Mouse (Mus musculus) liver, adult 2 months (tissue): ENCODE results near the gene Ccdc84. TPM values are rescaled to one million over a fixed set of nuclear protein-coding genes. Genes with fewer than 3 reads are reported as not detected.

ENCODE experiments used
- DNase-seq: peaks from one replicate; pipeline ENCODE4 v3.0.0-alpha.2; 2011; ENCODE audit warnings: low read depth, low spot score; ENCODE audit errors: extremely low read depth
- H3K27ac ChIP-seq: fragments of 200-500 bp; replicated peaks from 2 replicates; pipeline ENCODE4 v1.5.1; 2012; ENCODE audit warnings: low read depth, mild to moderate bottlenecking, control low read depth, inconsistent platforms, low read length; ENCODE audit not compliant: insufficient read depth
- H3K27me3 ChIP-seq: fragments of 200-500 bp; 2 replicates; pipeline ENCODE4 v1.6.1; 2012; ENCODE audit warnings: mild to moderate bottlenecking, moderate library complexity, low read length, inconsistent platforms; ENCODE audit not compliant: control insufficient read depth, insufficient read depth
- H3K36me3 ChIP-seq: fragments of 200-500 bp; 2 replicates; pipeline ENCODE4 v1.6.1; 2012; ENCODE audit warnings: low read length, inconsistent platforms; ENCODE audit not compliant: control insufficient read depth, insufficient read depth
- H3K4me1 ChIP-seq: fragments of 200-500 bp; 2 replicates; pipeline ENCODE4 v1.6.1; 2011; ENCODE audit warnings: low read length; ENCODE audit not compliant: control insufficient read depth, insufficient read depth
- H3K4me3 ChIP-seq: fragments of 200-500 bp; 2 replicates; pipeline ENCODE4 v1.5.1; 2011; ENCODE audit warnings: low read depth, mild to moderate bottlenecking, control low read depth, low read length, moderate library complexity; ENCODE audit not compliant: insufficient read depth
- H3K79me2 ChIP-seq: fragments of 200-500 bp; 2 replicates; pipeline ENCODE4 v1.6.1; 2012; ENCODE audit warnings: inconsistent platforms, mild to moderate bottlenecking, low read length, moderate library complexity; ENCODE audit not compliant: control insufficient read depth, insufficient read depth
- H3K9ac ChIP-seq: fragments of 200-500 bp; 2 replicates; pipeline ENCODE4 v1.6.1; 2012; ENCODE audit warnings: low read depth, mild to moderate bottlenecking, control low read depth, inconsistent platforms, low read length
- CTCF ChIP-seq: fragments of 200-500 bp; IDR thresholded peaks from 2 replicates; pipeline ENCODE4 v1.5.1; 2011; ENCODE audit warnings: low read depth, low read length, control low read depth
- POLR2A ChIP-seq: fragments of 200-500 bp; IDR thresholded peaks from 2 replicates; pipeline ENCODE4 v1.6.1; 2011; ENCODE audit warnings: low read length, control low read depth; ENCODE audit not compliant: insufficient read depth; ENCODE audit errors: extremely low read depth
- WGBS: fragments of 180-500 bp; shearing (Covaris S2); methylation state at CpG from one replicate; pipeline ENCODE4 v1.1.7; 2018; 5-methylcytosine and 5-hydroxymethylcytosine counted together
- polyA plus RNA-seq: library from polyadenylated mRNA; depleted of rRNA; stranded (reverse); fragments of >200 nt; gene quantifications from 2 replicates; pipeline ENCODE4 v1.2.3, GENCODE M21; 2012
- total RNA-seq: library from RNA; depleted of rRNA; stranded (reverse); fragments of >200 nt; gene quantifications from 2 replicates; pipeline ENCODE4 v1.2.3, GENCODE M21; 2014

The Ccdc84 gene
- total and polyA plus RNA-seq, 2 experiments: 8.8 to 22.0 TPM

GRCm38 (mm10) chr9:44396684-44397411, 21.5 kb downstream of the Ccdc84 start, which contains the start of gene Slc37a4:
TSS of gene Slc37a4 (plus strand) at chr9:44396852.
- H3K27ac ChIP-seq: peak within 1 kb of the TSS; percentile 96
- WGBS: under 1% methylated on average over 43 of the region's 43 CpGs
- peaks cover 13% of the 10 kb centered on the region for H3K79me2 ChIP-seq
- H3K27me3 ChIP-seq: no peaks in the 10 kb centered on the region
- peak within 1 kb of the TSS; percentile 95 for H3K4me3 ChIP-seq
- H3K9ac ChIP-seq: peak within 1 kb of the TSS; percentile 78
- peak; percentile 98 for TF ChIP-seq POLR2A
- no peak for TF ChIP-seq CTCF
- H3K36me3 ChIP-seq: peaks cover 4% of the 10 kb centered on the region; the same call in 1 of the 2 replicates
- peak; percentile 99 for DNase-seq
- peaks cover 15% of the 10 kb centered on the region for H3K4me1 ChIP-seq

GRCm38 (mm10) chr9:44391466-44391865, 26.9 kb downstream of the Ccdc84 start:
- no peaks in the 10 kb centered on the region for H3K27me3 ChIP-seq
- no peak overlapping the region for H3K9ac ChIP-seq
- peaks cover 43% of the 10 kb centered on the region for H3K36me3 ChIP-seq
- TF ChIP-seq CTCF: peak; percentile 80
- TF ChIP-seq POLR2A: no peak
- H3K27ac ChIP-seq: no peak overlapping the region
- H3K4me1 ChIP-seq: peaks cover 6% of the 10 kb centered on the region
- 19% methylated on average over 4 of the region's 4 CpGs for WGBS
- no peak overlapping the region for H3K4me3 ChIP-seq
- DNase-seq: peak; percentile 42
- no peaks in the 10 kb centered on the region for H3K79me2 ChIP-seq

- 47% methylated on average over 8 of the region's 8 CpGs for WGBS
- Histone ChIP-seq H3K79me2 (no peaks in the 10 kb centered on the region), H3K4me3 (no peak overlapping the region), H3K9ac (no peak overlapping the region), H3K27me3 (no peaks in the 10 kb centered on the region), H3K36me3 (peaks cover 64% of the 10 kb centered on the region), H3K4me1 (peaks cover 3% of the 10 kb centered on the region), H3K27ac (no peak overlapping the region)
- peak; percentile 43 for DNase-seq
- TF ChIP-seq POLR2A: no peak
- TF ChIP-seq CTCF: peak; percentile 86
Measured at GRCm38 (mm10) chr9:44389273-44389672, 29.1 kb downstream of the Ccdc84 start.

DNA sequence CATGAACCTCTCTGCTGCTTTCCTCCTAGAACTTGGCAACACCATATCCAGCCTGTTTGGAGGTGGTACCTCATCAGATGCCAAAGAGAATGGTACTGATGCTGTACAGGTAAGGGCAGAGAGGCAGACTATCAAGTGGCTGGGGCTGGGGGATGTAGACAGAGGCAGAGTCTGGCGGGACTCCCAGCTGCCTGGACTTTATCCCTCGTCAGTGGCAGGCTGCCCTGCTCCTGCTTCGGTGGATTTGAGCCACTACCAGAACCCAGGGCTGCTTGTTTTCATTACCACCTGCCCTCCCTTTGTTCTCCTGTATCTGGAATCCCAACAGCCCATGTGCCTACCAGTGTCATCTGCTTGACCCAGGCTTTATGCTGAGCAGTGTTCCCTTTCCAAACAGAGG, 31.1 kb downstream of the Ccdc84 start:
- Histone ChIP-seq H3K79me2 (no peaks in the 10 kb centered on the region), H3K4me1 (peaks cover 4% of the 10 kb centered on the region), H3K9ac (no peak overlapping the region), H3K27me3 (no peaks in the 10 kb centered on the region), H3K4me3 (no peak overlapping the region), H3K27ac (peak overlapping the region; percentile 33; the same call in 1 of the 2 replicates), H3K36me3 (peaks cover 83% of the 10 kb centered on the region)
- no peak for TF ChIP-seq POLR2A
- TF ChIP-seq CTCF: no peak
- 16% methylated on average over 3 of the region's 3 CpGs for whole genome bisulfite sequencing
- peak; percentile 70 for DNase-seq

DNA sequence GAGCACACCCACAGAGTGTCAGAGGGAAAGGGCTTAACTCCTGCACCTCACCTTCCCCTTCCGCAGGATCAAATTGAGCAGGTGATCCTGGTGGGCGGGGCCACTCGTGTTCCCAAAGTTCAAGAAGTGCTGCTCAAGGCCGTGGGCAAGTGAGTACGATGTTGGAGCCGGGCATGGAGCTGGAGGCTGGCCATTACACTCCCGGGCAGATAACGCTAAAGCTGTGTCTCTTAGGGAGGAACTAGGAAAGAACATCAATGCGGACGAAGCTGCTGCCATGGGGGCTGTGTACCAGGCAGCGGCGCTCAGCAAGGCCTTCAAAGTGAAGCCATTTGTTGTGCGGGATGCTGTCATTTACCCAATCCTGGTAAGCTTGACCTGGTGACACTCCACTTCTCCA, 33.8 kb downstream of the Ccdc84 start:
- TF ChIP-seq POLR2A: no peak
- TF ChIP-seq CTCF: no peak
- peaks cover 79% of the 10 kb centered on the region for H3K36me3 ChIP-seq
- H3K9ac ChIP-seq: no peak overlapping the region
- 84% methylated on average over 13 of the region's 13 CpGs for WGBS
- H3K79me2 ChIP-seq: peaks cover 16% of the 10 kb centered on the region; the same call in 1 of the 2 replicates
- no peak for DNase-seq
- no peak overlapping the region for H3K4me3 ChIP-seq
- no peaks in the 10 kb centered on the region for H3K27me3 ChIP-seq
- H3K4me1 ChIP-seq: peaks cover 20% of the 10 kb centered on the region
- no peak overlapping the region for H3K27ac ChIP-seq

DNA sequence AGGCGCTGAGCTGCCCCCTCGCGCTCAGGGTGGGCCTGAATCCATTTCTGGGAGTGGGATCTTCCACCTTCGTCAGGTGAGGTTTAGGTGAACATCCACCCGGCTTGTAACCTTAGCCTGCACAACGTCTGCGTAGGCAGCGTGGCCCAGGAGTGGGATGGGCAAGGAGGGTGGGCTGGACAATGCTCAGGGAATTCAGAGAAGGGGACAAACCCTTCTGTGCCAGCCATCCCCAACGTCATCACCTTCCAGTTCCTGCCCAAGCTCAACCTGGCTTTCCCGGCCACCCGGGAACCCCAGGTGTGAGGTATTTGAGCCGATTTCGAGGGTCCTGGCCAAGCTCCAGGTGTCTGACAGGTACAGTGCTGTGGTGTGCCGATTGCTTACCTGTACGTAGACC, 38.5 kb downstream of the Ccdc84 start:
- Histone ChIP-seq H3K9ac (peak overlapping the region; percentile 82), H3K79me2 (peaks cover 17% of the 10 kb centered on the region; the same call in 1 of the 2 replicates), H3K36me3 (peaks cover 36% of the 10 kb centered on the region; the same call in 1 of the 2 replicates), H3K4me1 (peaks cover 20% of the 10 kb centered on the region), H3K27me3 (no peaks in the 10 kb centered on the region), H3K27ac (peak overlapping the region; percentile 60), H3K4me3 (peak overlapping the region; percentile 75)
- TF ChIP-seq CTCF: no peak
- TF ChIP-seq POLR2A: no peak
- DNase-seq: no peak
- 1% methylated on average over 15 of the region's 15 CpGs for WGBS
